Mouse (Mus musculus) granulocyte monocyte progenitor cell, adult 5-6 weeks (primary cell): ENCODE measurements at regions not wholly inside any gene's neighbourhood (a gene's known extent, or its start where the extent isn't known, plus 50 kb on each side); places are given as distances from the start of the nearest gene placed in this dataset.

Experiments
- ATAC-seq: replicated peaks from 2 replicates; pipeline ENCODE4 v1.8.0; 2016; ENCODE audit warnings: mild to moderate bottlenecking, moderate TSS enrichment, inconsistent platforms; ENCODE audit not compliant: poor library complexity, severe bottlenecking

GRCm38 (mm10) chr12:35863141-35863540 is 62.3 kb upstream of the Agr3 start:
- ATAC-seq, result no peak

GRCm38 (mm10) chr12:35853159-35853558 is 72.3 kb upstream of the Agr3 start:
- no peak for ATAC-seq

- ATAC-seq, result no peak
These were observed 78.4 kb upstream of the Agr3 start for GRCm38 (mm10) chr12:35846905-35847610.

- ATAC-seq, result no peak
These were observed 88.5 kb upstream of the Agr3 start for GRCm38 (mm10) chr12:35836946-35837345.

- ATAC-seq, result peak; percentile 93
These were observed 92.1 kb upstream of the Agr3 start for GRCm38 (mm10) chr12:35833285-35833684.

GRCm38 (mm10) chr12:35831922-35832512 is 93.4 kb upstream of the Agr3 start:
- ATAC-seq, result no peak

- peak; percentile 38 for ATAC-seq
These were observed 94.2 kb upstream of the Agr3 start for GRCm38 (mm10) chr12:35831268-35831667.

- ATAC-seq, result peak; percentile 54
These were observed 97.6 kb upstream of the Agr3 start for GRCm38 (mm10) chr12:35827797-35828196.

GRCm38 (mm10) chr12:35826990-35827389 is 98.4 kb upstream of the Agr3 start:
- peak; percentile 66 for ATAC-seq

GRCm38 (mm10) chr12:35824587-35824987 is 100.8 kb upstream of the Agr3 start:
- ATAC-seq, result peak; percentile 64

GRCm38 (mm10) chr12:35799261-35799660 is 126.2 kb upstream of the Agr3 start:
- ATAC-seq, result peak; percentile 99

- no peak for ATAC-seq
These were observed 150.0 kb upstream of the Agr3 start for GRCm38 (mm10) chr12:35775396-35775795.

- no peak for ATAC-seq
These were observed 154.9 kb upstream of the Agr3 start for GRCm38 (mm10) chr12:35770387-35771024.

GRCm38 (mm10) chr12:35758916-35759315 is 166.5 kb upstream of the Agr3 start:
- ATAC-seq, result peak; percentile 98

- ATAC-seq, result peak; percentile 72
These were observed 170.3 kb upstream of the Agr3 start for GRCm38 (mm10) chr12:35755159-35755558.

GRCm38 (mm10) chr12:35747997-35748396 is 177.4 kb upstream of the Agr3 start:
- ATAC-seq, result no peak

- no peak for ATAC-seq
These were observed 178.6 kb upstream of the Agr3 start for GRCm38 (mm10) chr12:35746691-35747299.

GRCm38 (mm10) chr12:35742729-35743128 is 182.7 kb upstream of the Agr3 start:
- no peak for ATAC-seq

- ATAC-seq, result peak; percentile 84
These were observed 189.0 kb upstream of the Agr3 start for GRCm38 (mm10) chr12:35736427-35736826.

GRCm38 (mm10) chr12:35735002-35735401 is 190.4 kb upstream of the Agr3 start:
- no peak for ATAC-seq

- no peak for ATAC-seq
These were observed 191.0 kb upstream of the Agr3 start for GRCm38 (mm10) chr12:35734371-35734770.
